Mouse (Mus musculus): ENCODE measurements at regions not wholly inside any gene's neighbourhood (a gene's known extent, or its start where the extent isn't known, plus 50 kb on each side); places are given as distances from the start of the nearest gene placed in this dataset.
"Not testable (repeated sequence)": the region's sequence is repeated elsewhere in the genome, so short reads cannot be mapped to it uniquely, and the experiment has no call there.

DNA sequence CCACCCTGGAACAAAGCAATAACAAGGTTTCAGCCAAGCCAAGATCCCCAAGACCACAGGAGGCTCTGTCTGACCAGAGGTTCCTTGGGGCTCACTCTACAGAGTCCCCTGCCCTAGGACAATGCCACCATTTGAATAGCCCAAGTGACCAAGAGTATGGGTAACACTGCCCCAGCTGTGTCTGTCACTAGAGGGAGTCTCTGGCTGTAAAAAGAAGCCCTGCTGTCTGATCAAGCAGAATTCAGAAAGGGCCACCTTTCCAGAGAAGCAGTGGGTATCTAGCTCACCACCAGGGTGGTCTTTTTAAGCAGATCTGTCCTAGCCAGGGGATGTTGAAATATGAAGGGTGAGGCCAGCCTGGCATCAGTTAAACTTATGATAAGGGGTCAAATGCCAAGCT lies 86.6 kb upstream of the Thpo start:
- TF ChIP-seq POLR2A (IDR thresholded peaks at IDR 0.05; ENCODE audit: borderline replicate concordance, extremely low read depth, low read depth, low read length), result no peak
- no peak for TF ChIP-seq CTCF (IDR thresholded peaks at IDR 0.05; ENCODE audit: insufficient read depth, low read length)
- no peak overlapping the region for H3K4me3 ChIP-seq (replicated peaks; ENCODE audit: extremely low read depth, low read depth, low read length)
- DNase-seq, result no peak
- H3K4me1 ChIP-seq (ENCODE audit: control insufficient read depth, insufficient read depth, low read length), result no peaks in the 10 kb centered on the region

DNA sequence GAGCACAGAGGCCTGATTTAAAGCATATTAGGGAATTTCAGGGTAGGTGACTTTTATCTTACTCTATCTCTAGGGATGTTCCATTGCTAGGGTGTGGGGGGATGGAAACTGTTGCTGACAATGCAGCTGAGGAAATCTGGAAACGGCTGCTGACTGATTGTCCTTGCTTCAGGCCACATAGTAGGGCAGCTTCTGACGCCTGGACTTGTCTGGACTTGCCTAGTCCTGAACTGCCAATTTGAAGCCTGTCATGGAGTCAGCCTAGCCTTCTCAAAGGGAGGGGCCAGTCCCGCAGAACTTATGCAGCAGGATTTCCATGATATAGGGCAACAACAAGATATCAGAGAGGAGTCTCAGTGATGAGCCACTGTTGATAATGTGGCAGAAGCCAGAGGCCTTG lies 85.3 kb upstream of the Thpo start:
- DNase-seq, result no peak
- WGBS, result 83% methylated on average over 3 of the region's 3 CpGs
- no peak overlapping the region for H3K4me3 ChIP-seq (replicated peaks; ENCODE audit: extremely low read depth, low read depth, low read length)
- TF ChIP-seq CTCF (IDR thresholded peaks at IDR 0.05; ENCODE audit: insufficient read depth, low read length) (no peak), POLR2A (IDR thresholded peaks at IDR 0.05; ENCODE audit: borderline replicate concordance, extremely low read depth, low read depth, low read length) (no peak)
- H3K4me1 ChIP-seq (ENCODE audit: control insufficient read depth, insufficient read depth, low read length), result no peaks in the 10 kb centered on the region

DNA sequence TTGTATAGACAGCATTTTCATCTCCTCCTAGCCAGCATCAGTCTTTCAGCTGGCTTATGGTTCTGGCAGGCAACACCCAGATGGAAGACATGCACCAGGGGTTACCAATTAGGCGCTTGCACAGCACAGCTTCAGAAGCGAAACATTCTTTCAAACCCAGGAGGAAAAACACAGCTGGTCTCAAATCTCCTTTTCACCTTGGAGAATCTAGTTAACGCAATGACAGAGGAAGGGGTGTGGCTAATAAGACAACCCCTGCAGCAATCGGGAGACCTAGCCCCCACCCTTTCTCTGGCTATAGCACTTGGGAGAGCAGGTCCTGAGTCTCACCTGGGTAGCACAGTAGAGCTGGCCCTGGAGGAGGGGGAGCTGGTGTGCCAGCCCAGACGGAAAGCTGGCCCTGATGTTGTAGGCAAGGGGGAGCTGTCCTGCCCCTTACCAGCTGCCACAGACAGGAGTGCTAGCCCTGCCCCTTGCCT lies 84.4 kb upstream of the Thpo start:
- no peaks in the 10 kb centered on the region for H3K4me1 ChIP-seq (ENCODE audit: control insufficient read depth, insufficient read depth, low read length)
- TF ChIP-seq POLR2A (IDR thresholded peaks at IDR 0.05; ENCODE audit: borderline replicate concordance, extremely low read depth, low read depth, low read length) (no peak), CTCF (IDR thresholded peaks at IDR 0.05; ENCODE audit: insufficient read depth, low read length) (no peak)
- no peak for DNase-seq
- WGBS, result 34% methylated on average over 5 of the region's 5 CpGs
- no peak overlapping the region for H3K4me3 ChIP-seq (replicated peaks; ENCODE audit: extremely low read depth, low read depth, low read length)

DNA sequence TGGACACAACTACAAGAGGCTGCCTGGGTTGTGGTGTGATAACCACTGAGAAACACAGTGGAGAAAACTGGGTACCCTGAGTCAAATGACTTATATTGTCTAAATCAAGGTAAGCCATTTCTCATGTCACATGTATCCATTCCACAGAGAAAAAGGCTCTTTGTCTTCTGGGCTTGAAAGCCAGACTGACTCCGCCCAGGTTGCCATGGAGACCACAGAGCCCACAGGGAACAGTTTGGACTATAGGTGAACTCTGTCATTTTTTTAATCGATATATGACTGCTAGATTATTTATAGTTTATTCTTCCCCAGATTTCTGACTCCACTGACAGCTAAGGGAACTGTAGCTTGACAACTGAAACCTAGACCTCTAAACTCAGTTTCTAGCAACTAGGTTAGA lies 80.7 kb upstream of the Thpo start:
- Histone ChIP-seq H3K4me3 (replicated peaks; ENCODE audit: extremely low read depth, low read depth, low read length) (no peak overlapping the region), H3K4me1 (ENCODE audit: control insufficient read depth, insufficient read depth, low read length) (no peaks in the 10 kb centered on the region)
- WGBS, result 67% methylated on average over 2 of the region's 2 CpGs
- DNase-seq, result no peak
- no peak for TF ChIP-seq CTCF (IDR thresholded peaks at IDR 0.05; ENCODE audit: insufficient read depth, low read length)
- no peak for TF ChIP-seq POLR2A (IDR thresholded peaks at IDR 0.05; ENCODE audit: borderline replicate concordance, extremely low read depth, low read depth, low read length)

DNA sequence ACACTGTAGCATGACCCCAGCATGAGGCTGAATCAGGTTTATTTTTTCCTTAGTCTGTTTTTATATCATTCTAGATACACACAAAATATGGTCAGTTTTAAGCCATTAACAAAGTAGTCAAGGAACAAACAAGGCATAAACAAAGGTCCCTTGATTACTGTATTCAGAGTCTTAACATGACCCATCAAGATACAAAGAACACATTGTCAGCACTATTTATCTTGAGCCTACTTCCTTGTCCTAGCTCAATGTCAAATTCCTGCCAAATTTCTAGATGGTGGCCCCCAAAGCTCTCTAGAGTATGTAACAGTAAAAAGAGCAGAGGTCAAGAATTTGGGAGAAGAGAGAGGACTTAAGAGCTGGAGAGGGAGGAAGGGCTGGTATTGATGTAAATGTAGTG lies 79.9 kb upstream of the Thpo start:
- no peak overlapping the region for H3K4me3 ChIP-seq (replicated peaks; ENCODE audit: extremely low read depth, low read depth, low read length)
- no peak for TF ChIP-seq CTCF (IDR thresholded peaks at IDR 0.05; ENCODE audit: insufficient read depth, low read length)
- no peak for TF ChIP-seq POLR2A (IDR thresholded peaks at IDR 0.05; ENCODE audit: borderline replicate concordance, extremely low read depth, low read depth, low read length)
- DNase-seq, result no peak
- H3K4me1 ChIP-seq (ENCODE audit: control insufficient read depth, insufficient read depth, low read length), result no peaks in the 10 kb centered on the region

DNA sequence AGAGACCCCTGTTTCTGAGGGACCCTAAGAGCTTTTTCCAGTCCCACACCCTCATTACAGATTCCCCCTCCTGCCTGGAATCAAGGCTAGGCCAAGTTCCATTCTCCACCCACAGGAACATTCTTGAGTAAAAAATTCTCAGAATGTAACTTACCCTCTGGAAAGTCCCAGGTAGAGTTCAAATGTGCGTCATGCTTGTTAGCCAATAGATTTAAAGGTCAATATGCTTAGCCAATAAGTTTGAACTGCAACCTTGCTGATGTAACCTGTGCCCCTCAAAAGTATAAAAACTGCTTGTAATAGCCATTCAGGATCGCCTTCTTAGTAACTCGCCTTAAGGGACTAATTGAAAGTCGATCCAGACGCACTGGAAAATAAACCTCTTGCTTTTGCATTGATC lies 77.7 kb upstream of the Thpo start:
- DNase-seq; H3K4me1 ChIP-seq (ENCODE audit: control insufficient read depth, insufficient read depth, low read length); H3K4me3 ChIP-seq (replicated peaks; ENCODE audit: extremely low read depth, low read depth, low read length): not testable (repeated sequence)
- 85% methylated on average over 5 of the region's 5 CpGs for WGBS

DNA sequence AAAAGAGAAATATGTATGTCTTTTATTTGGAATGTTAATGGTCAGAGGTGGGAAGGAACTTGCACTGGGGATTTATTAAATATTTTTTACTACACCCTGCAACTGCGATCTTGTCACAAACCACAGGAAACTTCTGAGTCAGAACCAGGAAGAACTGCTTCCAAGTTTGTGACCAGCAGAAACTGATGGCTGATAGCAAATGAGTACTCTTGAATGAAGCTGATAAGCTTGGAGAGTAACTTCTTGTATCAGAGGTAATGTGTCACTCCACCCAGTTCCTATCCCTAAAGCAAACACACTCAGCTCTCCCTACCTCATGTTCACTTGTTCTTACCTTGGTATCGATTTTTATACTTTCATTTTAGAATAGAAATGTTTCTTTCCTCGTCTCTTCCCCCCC lies 76.0 kb upstream of the Thpo start:
- no peaks in the 10 kb centered on the region for H3K4me1 ChIP-seq (ENCODE audit: control insufficient read depth, insufficient read depth, low read length)
- TF ChIP-seq POLR2A (IDR thresholded peaks at IDR 0.05; ENCODE audit: borderline replicate concordance, extremely low read depth, low read depth, low read length), result no peak
- no peak for TF ChIP-seq CTCF (IDR thresholded peaks at IDR 0.05; ENCODE audit: insufficient read depth, low read length)
- no peak overlapping the region for H3K4me3 ChIP-seq (replicated peaks; ENCODE audit: extremely low read depth, low read depth, low read length)
- WGBS, result 47% methylated on average over 3 of the region's 3 CpGs
- DNase-seq, result no peak

DNA sequence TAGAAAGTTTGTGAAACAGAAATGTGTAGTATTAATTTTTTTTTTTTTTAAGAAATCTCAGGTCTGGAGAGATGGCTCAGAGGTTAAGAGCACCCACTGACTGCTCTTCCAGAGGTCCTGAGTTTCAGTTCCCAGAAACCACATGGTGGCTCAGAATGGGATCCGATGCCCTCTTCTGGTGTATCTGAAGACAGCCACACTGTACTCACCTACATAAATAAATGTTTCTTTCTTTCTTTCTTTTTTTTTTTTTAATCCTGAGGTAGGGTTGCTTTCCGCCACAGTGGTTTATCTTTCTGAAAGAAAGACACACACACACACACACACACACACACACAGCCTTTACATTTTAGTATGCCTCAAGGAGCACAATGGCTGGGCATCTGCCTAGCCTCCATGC lies 74.0 kb upstream of the Thpo start:
- DNase-seq, result no peak
- no peaks in the 10 kb centered on the region for H3K4me1 ChIP-seq (ENCODE audit: control insufficient read depth, insufficient read depth, low read length)
- WGBS, result 76% methylated on average over 2 of the region's 2 CpGs
- no peak overlapping the region for H3K4me3 ChIP-seq (replicated peaks; ENCODE audit: extremely low read depth, low read depth, low read length)
- TF ChIP-seq POLR2A (IDR thresholded peaks at IDR 0.05; ENCODE audit: borderline replicate concordance, extremely low read depth, low read depth, low read length) (no peak), CTCF (IDR thresholded peaks at IDR 0.05; ENCODE audit: insufficient read depth, low read length) (no peak)

DNA sequence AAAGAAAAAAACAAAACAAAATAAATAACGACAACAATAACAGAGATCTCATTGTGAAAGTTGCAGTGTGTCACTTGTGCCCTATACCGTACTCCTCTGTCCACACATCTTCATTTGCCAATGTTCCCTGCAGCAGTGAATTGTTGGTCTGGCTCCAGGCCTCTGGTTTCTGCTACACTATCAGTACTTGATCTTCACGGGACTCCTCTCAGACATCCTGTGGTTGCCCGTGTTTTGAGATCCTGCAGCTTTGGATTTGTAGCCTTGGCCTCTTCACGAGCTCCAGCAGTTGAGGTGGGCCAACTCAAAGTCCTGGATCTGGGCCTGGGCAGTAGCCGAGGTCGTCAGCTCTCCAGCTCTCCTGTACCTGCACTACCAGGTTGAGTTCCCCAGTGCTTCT lies 72.4 kb upstream of the Thpo start:
- no peak overlapping the region for H3K4me3 ChIP-seq (replicated peaks; ENCODE audit: extremely low read depth, low read depth, low read length)
- H3K4me1 ChIP-seq (ENCODE audit: control insufficient read depth, insufficient read depth, low read length), result no peaks in the 10 kb centered on the region
- no peak for DNase-seq
- WGBS, result 74% methylated on average over 7 of the region's 7 CpGs
- no peak for TF ChIP-seq CTCF (IDR thresholded peaks at IDR 0.05; ENCODE audit: insufficient read depth, low read length)
- TF ChIP-seq POLR2A (IDR thresholded peaks at IDR 0.05; ENCODE audit: borderline replicate concordance, extremely low read depth, low read depth, low read length), result no peak

DNA sequence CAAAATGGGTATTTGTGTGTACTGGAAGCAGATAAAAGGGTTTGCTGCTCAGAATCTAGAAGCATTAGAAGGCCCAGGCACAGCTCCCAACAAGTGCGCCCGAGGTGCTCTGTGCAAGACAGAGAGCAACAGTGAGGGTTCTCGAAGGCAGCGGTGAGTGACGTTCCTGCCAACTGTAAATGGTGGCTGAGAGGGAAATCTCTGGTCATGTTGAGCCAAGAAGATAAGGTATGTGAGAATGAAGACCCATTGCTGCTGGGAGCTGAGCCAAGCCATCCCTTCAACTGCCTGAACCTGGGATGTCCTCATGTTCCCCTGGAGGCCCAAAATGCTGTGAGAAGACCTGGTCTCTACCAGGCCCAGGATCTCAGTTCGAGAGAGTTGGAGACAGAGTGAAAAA lies 71.5 kb upstream of the Thpo start:
- 73% methylated on average over 6 of the region's 6 CpGs for WGBS
- DNase-seq, result no peak
- no peak for TF ChIP-seq CTCF (IDR thresholded peaks at IDR 0.05; ENCODE audit: insufficient read depth, low read length)
- TF ChIP-seq POLR2A (IDR thresholded peaks at IDR 0.05; ENCODE audit: borderline replicate concordance, extremely low read depth, low read depth, low read length), result no peak
- Histone ChIP-seq H3K4me1 (ENCODE audit: control insufficient read depth, insufficient read depth, low read length) (no peaks in the 10 kb centered on the region), H3K4me3 (replicated peaks; ENCODE audit: extremely low read depth, low read depth, low read length) (no peak overlapping the region)

DNA sequence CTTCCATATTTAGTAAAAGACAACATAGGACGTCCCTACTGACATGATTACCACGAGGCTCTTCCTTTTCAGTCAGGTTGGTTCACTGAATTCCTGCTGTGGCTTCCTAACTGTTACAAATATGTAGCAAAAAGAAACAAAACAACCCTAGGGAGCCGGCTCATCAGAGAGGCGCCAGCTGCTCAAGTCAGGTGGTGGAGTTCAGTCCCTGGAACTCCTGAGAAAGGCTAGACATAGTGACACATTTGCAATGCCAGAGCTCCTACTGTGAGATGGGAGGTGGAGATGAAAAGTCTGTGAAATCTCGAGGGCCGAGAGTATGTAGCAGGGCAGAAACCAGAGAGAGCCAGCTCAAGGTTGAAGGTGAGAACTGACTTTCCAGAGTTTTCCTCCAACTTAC lies 70.8 kb upstream of the Thpo start:
- TF ChIP-seq POLR2A (IDR thresholded peaks at IDR 0.05; ENCODE audit: borderline replicate concordance, extremely low read depth, low read depth, low read length), result no peak
- TF ChIP-seq CTCF (IDR thresholded peaks at IDR 0.05; ENCODE audit: insufficient read depth, low read length), result no peak
- no peak for DNase-seq
- Histone ChIP-seq H3K4me1 (ENCODE audit: control insufficient read depth, insufficient read depth, low read length) (no peaks in the 10 kb centered on the region), H3K4me3 (replicated peaks; ENCODE audit: extremely low read depth, low read depth, low read length) (no peak overlapping the region)
- WGBS, result 30% methylated on average over 6 of the region's 6 CpGs

All from lung, adult 2 months (tissue).